In genomic region chr7:132702492-132703070, GRCm38 (mm10) we compare ENCODE assay signal across 27 mouse cellular contexts.
DNase-seq lines count a peak whose midpoint lies in the region; TF ChIP-seq lines count a peak whose summit lies in the region.
"Had no signal": no experiment of that assay in that cellular context is flagged by ENCODE, and none has a peak within 500 bp of the region (broad histone marks: within the 10 kb centered on the region; RNA-seq: fewer than 3 reads in every experiment).

No protein-coding gene starts in this region.

- H3K4me1 ChIP-seq in embryonic facial prominence, embryonic 10.5 days: peaks cover 24% of the 10 kb centered on the region
- H3K4me1 ChIP-seq: midbrain, embryonic 13.5 days had no signal

- DNase-seq in layer of hippocampus, adult 2 months (ENCODE audit: low spot score in 2 of 2): peak in 1 of 2 experiments; percentile 50
- no peak for DNase-seq in layer of hippocampus, postnatal 25 days (ENCODE audit: extremely low spot score in 1 of 2, low spot score in 1 of 2)
- DNase-seq in right cerebral cortex, adult 18-20 months: peak; percentile 56
- no peak for DNase-seq in right cerebral cortex, postnatal 36 days (ENCODE audit: low spot score in 2 of 2)
- no peak for DNase-seq in embryonic facial prominence, embryonic 10.5 days (ENCODE audit: low spot score)
- no peak for DNase-seq in natural killer cell, adult 2 months (ENCODE audit: low spot score in 2 of 2)
- no peak for DNase-seq in thymus, postnatal 10 days (ENCODE audit: low spot score in 2 of 2)
- DNase-seq: adrenal gland, adult 8-10 months; B cell, adult 2 months; cerebellum, adult 11 months; cerebellum, adult 9-10 months; cerebellum, postnatal 36 days; embryo, embryonic 11 days; forebrain, postnatal 0 days; gastrocnemius, postnatal 14 days; heart, postnatal 36 days; kidney, adult 9 months; kidney, postnatal 10 days; left cerebral cortex, postnatal 4 days; liver, embryonic 13.5 days; lung, adult 2 months; lung, postnatal 10 days; thymus, postnatal 25 days had no signal

- H3K36me3 ChIP-seq in embryonic facial prominence, embryonic 10.5 days (replicated peaks): no peaks in the 10 kb centered on the region
- H3K36me3 ChIP-seq: embryonic facial prominence, embryonic 13.5 days; hindbrain, embryonic 13.5 days; liver, embryonic 13.5 days; midbrain, embryonic 13.5 days had no signal

- 78% methylated on average over 5 of the region's 5 CpGs for WGBS in embryonic facial prominence, embryonic 10.5 days

- no peak; the same call in 1 of the 2 replicates for TF ChIP-seq CTCF in layer of hippocampus, adult 2 months (conservative IDR thresholded peaks at IDR 0.05)

- H3K27ac ChIP-seq in layer of hippocampus, adult 2 months: peak overlapping the region; percentile 80
- H3K27ac ChIP-seq in embryonic facial prominence, embryonic 10.5 days (replicated peaks): 0 out of 2 replicates have a peak overlapping the region, but pooled peaks have one; percentile 24
- H3K27ac ChIP-seq: embryonic facial prominence, embryonic 13.5 days; hindbrain, embryonic 13.5 days; liver, embryonic 13.5 days; macrophage; midbrain, embryonic 13.5 days had no signal

- no peaks in the 10 kb centered on the region for H3K9me3 ChIP-seq in embryonic facial prominence, embryonic 10.5 days
- H3K9me3 ChIP-seq: embryonic facial prominence, embryonic 13.5 days; hindbrain, embryonic 13.5 days; liver, embryonic 13.5 days; midbrain, embryonic 13.5 days had no signal

- no peaks in the 10 kb centered on the region for H3K27me3 ChIP-seq in embryonic facial prominence, embryonic 10.5 days (replicated peaks; ENCODE audit: low read depth, poor library complexity, severe bottlenecking)
- H3K27me3 ChIP-seq: embryonic facial prominence, embryonic 13.5 days; hindbrain, embryonic 13.5 days; liver, embryonic 13.5 days; midbrain, embryonic 13.5 days had no signal

- H3K4me3 ChIP-seq in layer of hippocampus, adult 2 months: no peak overlapping the region
- H3K4me3 ChIP-seq in embryonic facial prominence, embryonic 10.5 days: no peak overlapping the region
- H3K4me3 ChIP-seq: embryonic facial prominence, embryonic 13.5 days; hindbrain, embryonic 13.5 days; liver, embryonic 13.5 days; midbrain, embryonic 13.5 days had no signal
